Mouse (Mus musculus): ENCODE measurements around the gene Atp5e. TPM values are rescaled to one million over a fixed set of nuclear protein-coding genes. Genes with fewer than 3 reads are reported as not detected.

The Atp5e gene
- total and polyA plus RNA-seq, 3 experiments = 251 to 699 (median 673) TPM

DNA sequence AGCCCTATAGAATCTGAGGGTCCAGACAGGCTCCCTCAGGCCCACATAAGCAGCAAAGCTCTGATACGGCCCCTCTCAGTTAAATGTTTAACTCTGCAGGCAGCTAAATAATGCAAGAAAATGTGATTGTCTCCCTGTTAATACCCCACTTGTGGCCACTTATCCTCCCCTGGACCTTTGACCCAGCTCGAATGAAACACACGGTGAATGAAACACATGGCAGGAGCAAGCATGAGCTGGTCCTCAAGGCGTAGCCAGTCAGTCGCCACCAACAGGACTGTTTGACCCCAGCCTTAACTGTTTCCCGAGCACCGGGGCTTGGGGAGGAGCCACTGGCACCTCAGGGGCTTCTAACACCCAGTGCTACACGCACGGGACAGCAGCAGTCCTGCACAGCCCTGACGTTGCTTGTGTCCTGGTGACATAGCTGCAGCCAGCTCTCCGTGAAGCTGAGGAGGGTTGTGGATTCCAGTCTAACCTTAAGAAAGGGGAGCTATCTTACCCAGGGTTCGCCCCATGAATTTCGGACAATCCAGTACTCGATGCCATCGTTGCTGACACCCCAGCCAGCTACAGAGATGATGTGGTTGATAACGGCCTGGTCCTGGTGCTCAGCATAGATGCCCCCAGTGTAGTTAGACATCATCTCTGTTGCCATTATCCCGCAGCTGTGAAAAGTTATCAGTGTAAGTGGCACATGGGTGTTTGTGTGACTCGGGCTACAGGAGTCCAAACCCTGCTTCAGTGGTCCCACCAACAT is 35.6 kb downstream of the Atp5e start:
- Histone ChIP-seq H3K9ac (ENCODE audit: insufficient read depth, low read depth) (no peak overlapping the region), H3K36me3 (replicated peaks in 1 of 2; ENCODE audit: control insufficient read depth in 1 of 2, insufficient read depth in 1 of 2, low read length in 1 of 2) (peaks cover 79 to 93% of the 10 kb centered on the region in 2 experiments), H3K79me2 (replicated peaks; ENCODE audit: control insufficient read depth, extremely low read depth, insufficient read depth, poor library complexity, severe bottlenecking) (no peaks in the 10 kb centered on the region), H3K27me3 (replicated peaks) (no peaks in the 10 kb centered on the region), H3K27ac (ENCODE audit: insufficient read depth, low read depth) (no peak overlapping the region), H3K4me2 (ENCODE audit: insufficient read depth, low read depth, poor library complexity, severe bottlenecking) (no peak overlapping the region), H3K9me3 (replicated peaks; ENCODE audit: low read length) (no peaks in the 10 kb centered on the region), H3K4me1 (ENCODE audit: control insufficient read depth in 1 of 2, insufficient read depth in 2 of 2) (peaks cover 0 to 10% of the 10 kb centered on the region in 2 experiments; a peak in 1 of 4 replicates), H3K4me3 (replicated peaks in 1 of 3; ENCODE audit: low read depth in 2 of 3, low read length in 2 of 3, poor library complexity in 1 of 3) (no peak overlapping the region)
- in situ Hi-C loops (cut with MboI; ENCODE audit: low pct_ligation_motif_present, low pct_unique_long_range_greater_than_20kb, low sequenced_read_pairs) = no loop called here
- dilution Hi-C loops (cut with MboI; ENCODE audit: extremely low pct_ligation_motif_present, extremely low pct_unique_long_range_greater_than_20kb, low sequenced_read_pairs) = no loop called here
- DNase-seq (ENCODE audit: extremely low read depth) = no peak
- TF ChIP-seq MEF2A (IDR thresholded peaks at IDR 0.05; ENCODE audit: borderline replicate concordance, low read depth, low read length) (no peak), SMC3 (IDR thresholded peaks at IDR 0.05; ENCODE audit: low read depth, low read length) (no peak), MAZ (IDR thresholded peaks at IDR 0.05; ENCODE audit: low read depth, low read length) (no peak), ELF1 (IDR thresholded peaks at IDR 0.05; ENCODE audit: low read depth, low read length) (no peak), EP300 (IDR thresholded peaks at IDR 0.05; ENCODE audit: low read length) (no peak), HCFC1 (IDR thresholded peaks at IDR 0.05; ENCODE audit: low read depth, low read length) (no peak), RAD21 (IDR thresholded peaks at IDR 0.05; ENCODE audit: low read depth, low read length) (no peak)

GRCm38 (mm10) chr2:174426856-174427255 is 37.0 kb downstream of the Atp5e start:
- dilution Hi-C loops (cut with MboI; ENCODE audit: extremely low pct_ligation_motif_present, extremely low pct_unique_long_range_greater_than_20kb, low sequenced_read_pairs) (no loop called here), in situ Hi-C loops (cut with MboI; ENCODE audit: low pct_ligation_motif_present, low pct_unique_long_range_greater_than_20kb, low sequenced_read_pairs) (no loop called here)
- no peak for DNase-seq (ENCODE audit: extremely low read depth)
- H3K4me3 ChIP-seq (replicated peaks in 1 of 3; ENCODE audit: low read depth in 2 of 3, low read length in 2 of 3, poor library complexity in 1 of 3) = no peak overlapping the region
- no peak overlapping the region for H3K9ac ChIP-seq (ENCODE audit: insufficient read depth, low read depth)
- H3K9me3 ChIP-seq (replicated peaks; ENCODE audit: low read length) = no peaks in the 10 kb centered on the region
- H3K4me1 ChIP-seq (ENCODE audit: control insufficient read depth in 1 of 2, insufficient read depth in 2 of 2) = peaks cover 0 to 10% of the 10 kb centered on the region in 2 experiments; a peak in 1 of 4 replicates
- H3K36me3 ChIP-seq (replicated peaks in 1 of 2; ENCODE audit: control insufficient read depth in 1 of 2, insufficient read depth in 1 of 2, low read length in 1 of 2) = peaks cover 84 to 95% of the 10 kb centered on the region in 2 experiments
- no peaks in the 10 kb centered on the region for H3K27me3 ChIP-seq (replicated peaks)
- no peak overlapping the region for H3K4me2 ChIP-seq (ENCODE audit: insufficient read depth, low read depth, poor library complexity, severe bottlenecking)
- H3K27ac ChIP-seq (ENCODE audit: insufficient read depth, low read depth) = no peak overlapping the region
- TF ChIP-seq ETS1 (conservative IDR thresholded peaks at IDR 0.05; ENCODE audit: low read depth, low read length) = no peak
- TF ChIP-seq NELFE (IDR thresholded peaks at IDR 0.05; ENCODE audit: low read depth, low read length) = no peak
- TF ChIP-seq ZNF384 (IDR thresholded peaks at IDR 0.05; ENCODE audit: low read depth, low read length) = no peak
- no peak for TF ChIP-seq MAZ (IDR thresholded peaks at IDR 0.05; ENCODE audit: low read depth, low read length)
- TF ChIP-seq EP300 (IDR thresholded peaks at IDR 0.05; ENCODE audit: low read length) = no peak
- TF ChIP-seq RAD21 (IDR thresholded peaks at IDR 0.05; ENCODE audit: low read depth, low read length) = no peak
- TF ChIP-seq E2F4 (IDR thresholded peaks at IDR 0.05; ENCODE audit: insufficient replicate concordance, low read depth, low read length) = no peak
- TF ChIP-seq PAX5 (IDR thresholded peaks at IDR 0.05; ENCODE audit: low read length) = no peak
- TF ChIP-seq ZKSCAN1 (IDR thresholded peaks at IDR 0.05; ENCODE audit: borderline replicate concordance, low read depth, low read length) = no peak
- no peak for TF ChIP-seq MAX (IDR thresholded peaks at IDR 0.05; ENCODE audit: low read length)
- TF ChIP-seq BHLHE40 (IDR thresholded peaks at IDR 0.05; ENCODE audit: low read depth, low read length) = no peak
- no peaks in the 10 kb centered on the region for H3K79me2 ChIP-seq (replicated peaks; ENCODE audit: control insufficient read depth, extremely low read depth, insufficient read depth, poor library complexity, severe bottlenecking)
